Mouse (Mus musculus): ENCODE results near the gene Akap7. TPM values are rescaled to one million over a fixed set of nuclear protein-coding genes. Genes with fewer than 3 reads are reported as not detected.
"Not testable (repeated sequence)": the region's sequence is repeated elsewhere in the genome, so short reads cannot be mapped to it uniquely, and the experiment has no call there.

Akap7 gene
- polyA plus RNA-seq, 1 experiment from 2014 or later, result 23.2 TPM

DNA sequence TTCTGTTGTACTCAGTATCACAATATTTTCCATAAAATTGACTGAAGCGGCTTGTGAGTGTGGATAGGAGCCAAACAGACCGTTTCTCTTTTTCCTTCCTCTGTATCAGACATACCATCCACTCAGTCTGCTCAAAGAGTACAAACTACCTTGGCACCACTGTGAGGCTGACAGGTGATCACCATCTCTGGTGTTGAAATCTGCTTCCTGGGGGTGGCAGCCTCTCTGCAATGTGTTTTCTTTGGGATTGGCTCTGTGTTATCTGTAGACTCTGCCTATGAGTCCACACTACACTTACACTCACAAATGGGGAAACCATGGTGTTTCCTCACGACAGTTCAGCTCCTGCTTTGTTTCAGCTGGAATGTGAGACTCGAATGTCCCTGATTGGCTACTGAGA, 128.6 kb downstream of the Akap7 start:
- H3K27me3 ChIP-seq (replicated peaks), result no peaks in the 10 kb centered on the region
- WGBS (ENCODE audit: insufficient replicate concordance), result 67% methylated on average over 4 of the region's 4 CpGs
- no peak overlapping the region for H3K4me3 ChIP-seq
- no peak overlapping the region for H3K27ac ChIP-seq
- H3K9ac ChIP-seq, result no peak overlapping the region
- ATAC-seq, result no peak
- no peaks in the 10 kb centered on the region for H3K9me3 ChIP-seq (replicated peaks)
- H3K4me1 ChIP-seq, result no peaks in the 10 kb centered on the region
- no peak overlapping the region for H3K4me2 ChIP-seq
- H3K36me3 ChIP-seq, result no peaks in the 10 kb centered on the region

DNA sequence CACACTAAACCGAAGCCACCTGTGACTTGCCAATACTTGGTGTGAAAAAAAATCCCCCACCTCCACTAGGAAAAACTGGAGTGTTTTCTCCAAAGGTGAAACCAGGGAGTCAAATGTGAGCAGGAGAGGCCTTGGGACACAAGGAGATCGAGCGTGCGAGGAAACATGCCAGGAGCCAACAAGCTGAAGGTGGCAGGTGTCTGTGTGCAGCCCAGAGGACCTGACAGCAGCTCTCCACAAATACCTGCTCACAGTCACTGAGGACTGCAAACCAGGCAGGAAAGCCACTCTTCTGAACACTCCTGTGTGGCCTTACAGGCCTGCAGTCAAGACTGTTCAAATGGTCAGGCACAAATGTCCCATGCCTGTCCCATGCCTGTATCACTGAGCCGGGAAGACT, 130.4 kb downstream of the Akap7 start:
- Histone ChIP-seq H3K27me3 (replicated peaks) (no peaks in the 10 kb centered on the region), H3K4me2 (no peak overlapping the region), H3K9me3 (replicated peaks) (no peaks in the 10 kb centered on the region), H3K4me1 (no peaks in the 10 kb centered on the region), H3K36me3 (no peaks in the 10 kb centered on the region), H3K27ac (no peak overlapping the region), H3K9ac (no peak overlapping the region), H3K4me3 (no peak overlapping the region)
- 89% methylated on average over 5 of the region's 5 CpGs for WGBS (ENCODE audit: insufficient replicate concordance)
- ATAC-seq, result no peak

DNA sequence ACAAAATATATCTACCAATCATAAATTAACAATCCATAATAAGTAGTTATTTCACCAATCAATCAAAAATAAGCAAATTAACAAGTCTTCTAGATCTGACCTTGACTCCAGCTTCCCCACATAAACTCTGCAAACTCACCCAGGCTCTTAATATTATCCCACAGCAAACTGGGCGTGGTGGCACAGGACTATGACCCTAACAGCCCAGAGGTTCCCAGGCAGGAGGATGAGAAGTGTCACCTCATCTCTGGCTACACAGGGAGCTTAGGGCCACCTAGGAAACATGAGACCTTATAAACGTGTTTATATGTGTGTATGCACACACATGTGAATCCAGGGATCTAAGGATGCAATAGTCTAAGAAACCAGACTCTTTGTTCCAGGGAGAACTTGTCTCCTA, 132.8 kb downstream of the Akap7 start:
- ATAC-seq, result no peak

DNA sequence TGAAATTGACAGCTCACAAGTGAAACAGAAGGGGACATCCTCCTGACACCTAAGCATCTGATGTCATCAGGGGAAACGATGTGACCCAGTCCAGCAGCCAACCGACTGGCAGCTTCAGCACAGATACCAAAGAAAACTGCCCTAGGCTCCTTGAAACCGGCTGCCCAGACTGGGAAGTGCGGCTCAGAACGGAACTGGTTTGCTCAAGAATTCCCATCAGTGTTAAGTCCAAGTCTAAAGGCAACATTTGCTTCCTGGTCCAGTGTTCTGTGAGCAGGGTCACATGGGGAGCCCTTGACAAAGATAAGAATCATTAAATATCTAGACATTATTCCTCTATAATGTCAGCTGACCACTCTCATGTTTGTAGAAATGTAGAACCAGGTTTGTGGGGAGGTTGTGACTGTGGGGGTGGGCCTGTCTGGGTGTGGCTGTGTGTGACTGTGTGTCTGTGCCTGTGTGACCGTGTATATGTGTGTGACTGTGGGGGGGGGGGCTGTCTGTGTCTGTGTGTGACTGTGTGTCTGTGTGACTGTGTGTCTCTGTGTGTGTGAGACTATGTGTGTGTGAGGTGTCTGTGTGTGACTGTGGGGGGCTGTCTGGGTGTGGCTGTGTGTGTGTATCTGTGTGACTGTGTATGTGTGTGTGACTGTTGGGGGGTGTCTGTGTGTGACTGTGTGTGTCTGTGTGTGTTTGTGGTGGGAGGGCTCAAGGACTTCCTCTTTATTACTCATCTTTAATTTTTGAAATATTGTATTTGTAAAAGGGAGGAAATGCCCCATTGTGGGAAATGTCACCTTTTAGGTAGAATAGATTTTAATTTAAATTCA, 140.1 kb downstream of the Akap7 start:
- Histone ChIP-seq H3K27me3 (replicated peaks) (peaks cover 3% of the 10 kb centered on the region; the same call in 1 of the 2 replicates), H3K4me3 (no peak overlapping the region), H3K9ac (no peak overlapping the region), H3K4me1 (no peaks in the 10 kb centered on the region), H3K9me3 (replicated peaks) (no peaks in the 10 kb centered on the region), H3K4me2 (no peak overlapping the region), H3K27ac (no peak overlapping the region), H3K36me3 (peaks cover 4% of the 10 kb centered on the region)
- WGBS (ENCODE audit: insufficient replicate concordance), result 77% methylated on average over 6 of the region's 6 CpGs
- no peak for ATAC-seq

More for the DNA sequence above, 132.8 kb downstream of the Akap7 start:
- no peak overlapping the region for H3K9ac ChIP-seq
- H3K27me3 ChIP-seq (replicated peaks), result no peaks in the 10 kb centered on the region
- H3K27ac ChIP-seq, result no peak overlapping the region
- H3K9me3 ChIP-seq (replicated peaks), result no peaks in the 10 kb centered on the region
- H3K36me3 ChIP-seq, result peaks cover 3% of the 10 kb centered on the region
- no peak overlapping the region for H3K4me3 ChIP-seq
- no peak overlapping the region for H3K4me2 ChIP-seq
- no peaks in the 10 kb centered on the region for H3K4me1 ChIP-seq
- WGBS (ENCODE audit: insufficient replicate concordance), result 51% methylated on average over 2 of the region's 2 CpGs

DNA sequence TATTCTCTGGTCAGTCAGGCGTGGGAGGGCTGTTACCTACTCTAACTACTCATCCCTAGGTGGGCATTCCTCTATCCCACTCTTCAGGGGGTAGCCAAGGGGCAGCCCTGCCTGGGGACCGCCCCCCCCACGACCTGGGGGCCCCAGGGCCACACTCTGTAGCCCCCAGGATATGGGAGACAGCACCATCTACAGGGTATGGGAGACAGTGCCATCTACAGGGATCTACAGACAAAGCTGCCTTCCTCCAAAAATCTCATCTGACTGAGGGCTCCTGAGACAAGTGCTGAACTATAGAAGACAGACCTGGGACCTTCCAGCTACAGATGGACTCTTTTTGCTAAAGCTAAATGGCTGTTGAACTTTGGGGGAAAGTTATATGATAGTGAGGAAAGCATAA, 144.2 kb downstream of the Akap7 start:
- not testable (repeated sequence) for ATAC-seq

DNA sequence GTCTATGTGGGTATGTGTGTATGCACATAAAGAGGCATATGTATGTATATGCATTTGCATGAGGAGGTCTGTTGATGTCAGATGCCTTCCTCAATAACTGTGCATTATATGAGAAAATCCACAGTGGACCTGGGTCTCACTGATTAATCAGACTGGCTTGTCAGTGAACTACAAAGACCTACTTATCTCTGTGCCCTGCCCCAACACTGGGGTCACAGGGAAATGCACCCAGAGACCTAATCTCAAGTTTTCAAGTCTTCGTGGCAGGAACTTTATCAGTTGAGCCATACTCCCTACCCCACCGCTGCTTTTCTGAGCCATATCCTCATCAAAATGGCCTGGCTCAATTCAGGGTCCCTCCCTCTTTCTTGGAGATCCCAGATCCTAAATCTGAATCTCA, 146.0 kb downstream of the Akap7 start:
- Histone ChIP-seq H3K27me3 (replicated peaks) (peaks cover 3% of the 10 kb centered on the region; the same call in 1 of the 2 replicates), H3K4me3 (no peak overlapping the region), H3K27ac (no peak overlapping the region), H3K4me2 (no peak overlapping the region), H3K36me3 (no peaks in the 10 kb centered on the region), H3K9ac (no peak overlapping the region), H3K4me1 (peaks cover 17% of the 10 kb centered on the region), H3K9me3 (replicated peaks) (no peaks in the 10 kb centered on the region)
- 3% methylated on average over 2 of the region's 2 CpGs for WGBS (ENCODE audit: insufficient replicate concordance)
- ATAC-seq, result peak; percentile 88

More for the DNA sequence above, 144.2 kb downstream of the Akap7 start:
- H3K36me3 ChIP-seq; H3K9me3 ChIP-seq (replicated peaks); H3K9ac ChIP-seq; H3K27me3 ChIP-seq (replicated peaks); H3K4me3 ChIP-seq; H3K27ac ChIP-seq; H3K4me2 ChIP-seq: not testable (repeated sequence)
- H3K4me1 ChIP-seq, result peaks cover 17% of the 10 kb centered on the region
- 23% methylated on average over 3 of the region's 3 CpGs for WGBS (ENCODE audit: insufficient replicate concordance)

DNA sequence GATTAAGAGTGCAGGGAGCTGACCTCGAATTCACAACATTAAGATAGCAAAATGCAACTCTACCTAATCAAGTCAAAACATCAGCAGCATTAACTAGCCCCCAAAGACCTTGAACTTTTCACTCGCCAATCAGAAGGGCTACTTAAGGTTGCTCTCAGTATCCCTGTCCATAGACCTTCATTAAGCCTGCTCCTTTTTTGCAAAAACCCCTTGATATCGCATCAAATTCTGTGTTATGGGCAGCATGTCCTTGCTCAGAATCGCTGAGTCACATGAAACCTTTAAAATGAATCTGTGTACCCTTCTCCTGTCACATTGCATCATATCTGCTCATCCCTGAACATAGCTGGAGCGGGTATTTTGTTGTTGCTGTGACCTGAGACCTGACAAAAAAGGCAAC, 149.0 kb downstream of the Akap7 start:
- Histone ChIP-seq H3K9ac (no peak overlapping the region), H3K4me3 (no peak overlapping the region), H3K27ac (no peak overlapping the region), H3K36me3 (no peaks in the 10 kb centered on the region), H3K4me1 (peaks cover 17% of the 10 kb centered on the region), H3K27me3 (replicated peaks) (no peaks in the 10 kb centered on the region), H3K4me2 (no peak overlapping the region), H3K9me3 (replicated peaks) (no peaks in the 10 kb centered on the region)
- 59% methylated on average over 5 of the region's 5 CpGs for WGBS (ENCODE audit: insufficient replicate concordance)
- no peak for ATAC-seq

DNA sequence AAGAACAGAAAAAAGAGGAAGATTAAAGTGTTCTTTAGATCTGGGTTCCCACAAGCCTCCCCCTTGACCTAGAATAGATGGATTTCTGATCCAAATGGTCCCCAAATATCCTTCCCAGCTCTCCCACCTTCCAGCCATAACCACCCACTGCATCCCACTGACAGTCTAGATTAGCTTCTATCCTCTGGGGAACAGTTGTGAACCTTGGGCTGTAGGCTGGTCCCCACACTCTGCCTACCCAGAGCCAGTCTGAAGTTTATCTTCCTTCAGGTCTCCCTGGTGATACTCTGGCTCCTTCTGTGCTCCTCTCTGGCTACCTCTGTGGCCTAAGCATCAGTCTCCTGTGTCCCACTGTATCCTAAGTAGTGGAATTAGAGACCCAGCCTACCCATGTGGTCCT, 150.3 kb downstream of the Akap7 start:
- no peaks in the 10 kb centered on the region for H3K36me3 ChIP-seq
- H3K27me3 ChIP-seq (replicated peaks), result no peaks in the 10 kb centered on the region
- H3K9ac ChIP-seq, result no peak overlapping the region
- H3K27ac ChIP-seq, result no peak overlapping the region
- no peak for ATAC-seq
- H3K9me3 ChIP-seq (replicated peaks), result no peaks in the 10 kb centered on the region
- no peak overlapping the region for H3K4me2 ChIP-seq
- H3K4me1 ChIP-seq, result peaks cover 15% of the 10 kb centered on the region
- no peak overlapping the region for H3K4me3 ChIP-seq

DNA sequence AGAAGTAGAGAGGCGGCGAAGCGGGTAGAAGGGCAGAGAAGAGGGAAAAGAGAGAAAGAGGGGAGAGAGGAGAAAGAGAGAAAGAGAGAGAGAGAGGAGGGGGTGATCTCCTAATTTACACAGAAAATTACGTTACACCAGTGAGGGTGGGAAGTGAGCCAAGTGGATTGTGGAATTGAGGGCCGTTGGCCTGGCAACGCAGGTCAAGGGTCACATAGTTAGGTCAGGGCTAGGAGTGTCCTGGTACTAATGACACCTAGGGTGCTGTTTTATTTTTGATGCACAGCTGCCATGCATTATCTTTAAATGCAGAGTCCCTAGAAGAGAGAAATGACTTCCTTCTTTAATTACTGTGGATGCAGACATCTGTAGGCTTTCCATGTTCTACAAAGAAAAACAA, 153.4 kb downstream of the Akap7 start:
- H3K4me3 ChIP-seq, result no peak overlapping the region
- WGBS (ENCODE audit: insufficient replicate concordance), result 79% methylated on average over 6 of the region's 6 CpGs
- H3K9me3 ChIP-seq (replicated peaks), result no peaks in the 10 kb centered on the region
- no peak overlapping the region for H3K9ac ChIP-seq
- no peak for ATAC-seq
- no peaks in the 10 kb centered on the region for H3K27me3 ChIP-seq (replicated peaks)
- H3K27ac ChIP-seq, result no peak overlapping the region
- H3K4me1 ChIP-seq, result no peaks in the 10 kb centered on the region
- no peaks in the 10 kb centered on the region for H3K36me3 ChIP-seq
- no peak overlapping the region for H3K4me2 ChIP-seq

DNA sequence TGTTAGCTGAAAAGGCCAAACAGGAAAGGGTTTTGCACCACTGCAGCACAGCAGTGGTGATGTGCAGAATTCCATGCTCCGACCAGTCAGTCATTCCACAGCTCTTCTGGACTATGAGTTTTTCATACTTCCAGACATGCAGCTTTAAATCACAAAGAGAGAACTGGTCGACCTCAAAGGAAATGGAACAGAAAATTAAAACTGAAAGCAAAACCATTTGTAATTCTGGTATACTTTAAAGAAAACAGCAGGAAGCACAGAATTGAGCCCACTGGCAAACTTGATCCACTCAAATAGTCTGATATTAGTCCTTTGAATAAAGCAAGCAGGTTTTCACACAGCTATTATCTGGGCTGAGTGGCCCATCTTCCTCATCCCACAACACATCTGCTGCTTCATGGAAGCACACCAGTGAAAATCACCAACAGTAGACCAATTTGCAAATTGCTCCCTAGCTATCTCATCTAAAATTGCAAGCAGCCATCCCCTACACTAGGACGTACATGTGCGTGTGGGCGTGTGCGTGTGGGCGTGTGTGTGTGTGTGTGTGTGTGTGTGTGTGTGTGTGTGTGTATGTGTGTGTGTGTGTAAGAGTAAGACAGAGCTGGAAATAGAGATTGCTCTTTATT, 156.4 kb downstream of the Akap7 start:
- no peak overlapping the region for H3K4me2 ChIP-seq
- H3K27me3 ChIP-seq (replicated peaks), result no peaks in the 10 kb centered on the region
- no peaks in the 10 kb centered on the region for H3K4me1 ChIP-seq
- WGBS (ENCODE audit: insufficient replicate concordance), result 76% methylated on average over 7 of the region's 7 CpGs
- H3K27ac ChIP-seq, result no peak overlapping the region
- no peaks in the 10 kb centered on the region for H3K36me3 ChIP-seq
- ATAC-seq, result no peak
- no peak overlapping the region for H3K9ac ChIP-seq
- no peaks in the 10 kb centered on the region for H3K9me3 ChIP-seq (replicated peaks)
- no peak overlapping the region for H3K4me3 ChIP-seq

DNA sequence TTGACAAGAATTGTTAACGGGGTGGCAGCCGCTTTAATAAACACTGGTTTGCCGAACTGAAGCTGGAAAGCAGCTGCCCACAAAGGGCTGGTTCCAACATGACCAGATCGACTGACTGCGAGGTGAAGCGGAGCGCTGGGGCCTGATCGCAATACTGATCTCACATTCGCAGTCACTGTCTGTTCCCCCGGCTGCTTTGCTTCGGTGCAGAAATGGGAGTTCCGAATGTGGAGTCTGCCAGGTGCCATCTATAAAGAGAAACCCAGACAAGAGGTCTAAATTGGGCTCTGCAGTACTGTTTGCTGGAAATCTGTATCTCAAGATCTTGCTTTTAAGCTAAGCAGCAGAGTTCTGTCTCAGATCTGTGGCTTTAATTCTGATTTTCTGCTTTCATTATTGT, 161.8 kb downstream of the Akap7 start:
- Histone ChIP-seq H3K9me3 (replicated peaks) (no peaks in the 10 kb centered on the region), H3K4me3 (peak overlapping the region; percentile 25; the same call in 1 of the 2 replicates), H3K4me2 (peak overlapping the region; percentile 55), H3K4me1 (peaks cover 21% of the 10 kb centered on the region), H3K27me3 (replicated peaks) (no peaks in the 10 kb centered on the region), H3K36me3 (no peaks in the 10 kb centered on the region), H3K9ac (no peak overlapping the region), H3K27ac (no peak overlapping the region)
- ATAC-seq, result no peak
- WGBS (ENCODE audit: insufficient replicate concordance), result 70% methylated on average over 12 of the region's 12 CpGs

DNA sequence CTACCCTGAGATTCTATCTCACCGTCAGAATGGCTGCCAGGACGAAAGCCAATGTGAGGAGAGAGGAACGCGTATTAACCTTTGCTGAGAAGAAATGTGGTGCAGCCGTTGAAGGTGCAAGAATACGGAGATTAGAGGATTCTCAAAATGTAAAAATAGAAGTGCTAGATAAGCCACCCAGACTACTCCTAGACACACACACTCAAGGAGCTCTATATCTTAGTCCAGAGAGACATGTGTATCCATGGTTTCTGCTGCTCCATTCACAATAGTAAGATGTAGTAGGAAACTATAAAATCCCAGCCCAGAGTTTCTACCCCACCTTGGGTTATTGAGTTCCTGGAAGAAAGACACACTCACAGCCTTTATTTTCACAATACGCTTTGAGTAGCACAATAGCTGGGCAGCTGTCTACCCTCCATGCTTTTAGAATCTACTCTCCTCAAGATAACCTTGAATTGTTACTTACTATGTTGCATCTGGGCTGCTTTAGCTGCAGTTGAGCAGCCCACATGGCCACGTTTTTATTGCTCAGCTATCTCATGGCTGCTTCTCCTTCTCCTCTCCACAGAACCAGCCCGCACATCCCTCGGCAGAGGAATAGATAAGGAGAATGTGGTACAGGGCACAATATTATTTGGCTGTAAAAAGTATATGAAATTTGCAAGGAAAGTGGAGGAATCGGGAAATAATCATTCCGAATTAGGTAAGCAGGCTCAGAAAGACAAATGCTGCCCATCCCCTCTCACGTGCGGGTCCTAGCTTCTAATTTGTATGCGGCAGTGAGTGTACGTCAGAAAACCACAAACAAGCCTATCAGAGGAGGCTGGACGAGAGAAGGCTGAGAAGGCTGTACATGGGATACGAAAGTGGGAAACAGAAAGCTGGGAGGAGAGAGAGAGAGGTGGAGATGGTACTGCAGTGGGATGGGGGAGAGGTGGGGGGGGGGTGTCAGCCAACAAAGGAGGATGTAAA, 162.6 kb downstream of the Akap7 start:
- H3K4me1 ChIP-seq, result peaks cover 27% of the 10 kb centered on the region
- H3K4me2 ChIP-seq, result peak overlapping the region; percentile 55
- no peaks in the 10 kb centered on the region for H3K27me3 ChIP-seq (replicated peaks)
- peak; percentile 62 for ATAC-seq
- H3K4me3 ChIP-seq, result peak overlapping the region; percentile 25
- no peaks in the 10 kb centered on the region for H3K9me3 ChIP-seq (replicated peaks)
- 24% methylated on average over 18 of the region's 18 CpGs for WGBS (ENCODE audit: insufficient replicate concordance)
- no peak overlapping the region for H3K27ac ChIP-seq
- no peak overlapping the region for H3K9ac ChIP-seq
- no peaks in the 10 kb centered on the region for H3K36me3 ChIP-seq

Data from liver, embryonic 12.5 days (tissue).